In the genomic region with DNA sequence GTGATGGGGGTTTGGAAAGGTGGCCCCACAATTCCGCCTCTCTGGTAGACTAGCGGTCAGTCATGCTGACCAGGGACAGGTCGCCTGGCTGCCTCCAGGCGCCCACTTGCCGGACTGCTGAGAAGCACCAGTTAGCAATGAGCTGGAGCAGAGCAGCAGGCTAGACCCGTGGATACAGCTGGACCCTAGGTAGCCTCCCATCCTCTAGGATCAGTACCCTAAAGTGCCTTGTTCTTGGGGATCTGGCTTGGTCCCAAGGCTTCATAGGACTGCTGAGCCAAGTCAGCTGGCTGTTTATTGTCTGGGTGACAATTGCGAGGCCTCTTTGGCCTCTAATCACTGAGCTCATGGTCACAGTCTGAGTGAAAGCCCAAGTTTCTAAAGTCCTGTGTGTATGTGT, we compare ENCODE assay signal across 8 mouse cellular contexts. TPM values are rescaled to one million over a fixed set of nuclear protein-coding genes. Genes with fewer than 3 reads are reported as not detected.
A peak's percentile ranks its signal among the peaks of the same experiment; 100 is the strongest.
DNase-seq lines count a peak whose midpoint lies in the region; ATAC-seq and TF ChIP-seq lines count a peak whose summit lies in the region.

No protein-coding gene starts in this region.

- H3K36me3 ChIP-seq in ES-Bruce4 (ENCODE audit: control insufficient read depth, insufficient read depth, low read length, poor library complexity, severe bottlenecking): no peaks in the 10 kb centered on the region
- no peaks in the 10 kb centered on the region for H3K36me3 ChIP-seq in heart, embryonic 11.5 days (ENCODE audit: control insufficient read depth, insufficient read depth, low read length)
- H3K36me3 ChIP-seq in limb, embryonic 13.5 days: no peaks in the 10 kb centered on the region
- H3K36me3 ChIP-seq in neural tube, embryonic 14.5 days (ENCODE audit: control insufficient read depth, insufficient read depth, low read length): no peaks in the 10 kb centered on the region

- TF ChIP-seq EP300 in ES-Bruce4 (IDR thresholded peaks at IDR 0.05; ENCODE audit: insufficient read depth, low read depth, low read length): no peak

- 0 out of 2 replicates have a peak, but pooled peaks have one; percentile 31 for ATAC-seq in heart, embryonic 11.5 days (replicated peaks; ENCODE audit: insufficient number of reproducible peaks, low FRiP score, low TSS enrichment)
- no peak for ATAC-seq in limb, embryonic 13.5 days (ENCODE audit: low FRiP score, low read depth)
- ATAC-seq in neural tube, embryonic 14.5 days (ENCODE audit: low read depth): peak; percentile 38; the same call in 1 of the 2 replicates
- ATAC-seq in CD4-positive, CD25-positive, alpha-beta regulatory T cell, adult 4 months: no peak

- peaks cover 10% of the 10 kb centered on the region for H3K27me3 ChIP-seq in ES-Bruce4 (ENCODE audit: control insufficient read depth, insufficient read depth, low read length, poor library complexity, severe bottlenecking)
- H3K27me3 ChIP-seq in heart, embryonic 11.5 days (ENCODE audit: control insufficient read depth, insufficient read depth, low read length): 0 out of 2 replicates have a peak, but pooled peaks cover 3% of the 10 kb centered on the region
- H3K27me3 ChIP-seq in limb, embryonic 13.5 days: peaks cover 56% of the 10 kb centered on the region
- H3K27me3 ChIP-seq in neural tube, embryonic 14.5 days (ENCODE audit: control insufficient read depth, insufficient read depth, low read length): peaks cover 5% of the 10 kb centered on the region

- no peak for TF ChIP-seq POLR2A in ES-Bruce4 (IDR thresholded peaks at IDR 0.05; ENCODE audit: insufficient read depth, low read length)

- peak; percentile 67 for DNase-seq in adrenal gland, adult 2 months
- DNase-seq in adrenal gland, postnatal 4 days (ENCODE audit: low spot score in 2 of 2): no peak
- no peak for DNase-seq in testis, postnatal 10 days (ENCODE audit: low spot score)

- H3K9ac ChIP-seq in ES-Bruce4 (ENCODE audit: low read depth, poor library complexity, severe bottlenecking): peak overlapping the region; percentile 82
- H3K9ac ChIP-seq in heart, embryonic 11.5 days (ENCODE audit: low read depth, low read length): peak overlapping the region; percentile 66; the same call in 1 of the 2 replicates
- peak overlapping the region; percentile 78 for H3K9ac ChIP-seq in limb, embryonic 13.5 days
- H3K9ac ChIP-seq in neural tube, embryonic 14.5 days (replicated peaks; ENCODE audit: low read depth, low read length): no peak overlapping the region

- H3K9me3 ChIP-seq in ES-Bruce4 (replicated peaks; ENCODE audit: control insufficient read depth, insufficient read depth, low read length, poor library complexity, severe bottlenecking): no peaks in the 10 kb centered on the region
- no peaks in the 10 kb centered on the region for H3K9me3 ChIP-seq in heart, embryonic 11.5 days (replicated peaks; ENCODE audit: control insufficient read depth, low read length)
- H3K9me3 ChIP-seq in limb, embryonic 13.5 days: no peaks in the 10 kb centered on the region
- H3K9me3 ChIP-seq in neural tube, embryonic 14.5 days (ENCODE audit: control insufficient read depth, low read length): no peaks in the 10 kb centered on the region

- WGBS in heart, embryonic 11.5 days (ENCODE audit: insufficient replicate concordance): 16% methylated on average over 7 of the region's 7 CpGs
- WGBS in limb, embryonic 13.5 days: 15% methylated on average over 7 of the region's 7 CpGs
- 9% methylated on average over 7 of the region's 7 CpGs for WGBS in neural tube, embryonic 14.5 days

- H3K4me2 ChIP-seq in heart, embryonic 11.5 days: peak overlapping the region; percentile 97
- peak overlapping the region; percentile 98 for H3K4me2 ChIP-seq in limb, embryonic 13.5 days (replicated peaks)
- H3K4me2 ChIP-seq in neural tube, embryonic 14.5 days (ENCODE audit: low read depth, low read length): peak overlapping the region; percentile 96

- peak overlapping the region; percentile 94 for H3K4me3 ChIP-seq in ES-Bruce4 (ENCODE audit: low read depth, low read length)
- peak overlapping the region; percentile 82 for H3K4me3 ChIP-seq in heart, embryonic 11.5 days (ENCODE audit: low read depth, low read length)
- peak overlapping the region; percentile 75 for H3K4me3 ChIP-seq in limb, embryonic 13.5 days
- H3K4me3 ChIP-seq in neural tube, embryonic 14.5 days (ENCODE audit: low read depth, low read length): peak overlapping the region; percentile 69

- no peaks in the 10 kb centered on the region for H3K4me1 ChIP-seq in ES-Bruce4 (ENCODE audit: control insufficient read depth, insufficient read depth, low read length)
- H3K4me1 ChIP-seq in heart, embryonic 11.5 days (ENCODE audit: control insufficient read depth, insufficient read depth, low read length): peaks cover 10% of the 10 kb centered on the region
- H3K4me1 ChIP-seq in limb, embryonic 13.5 days: peaks cover 14% of the 10 kb centered on the region
- H3K4me1 ChIP-seq in neural tube, embryonic 14.5 days (ENCODE audit: control insufficient read depth, insufficient read depth, low read length): no peaks in the 10 kb centered on the region

- H3K27ac ChIP-seq in ES-Bruce4 (ENCODE audit: insufficient read depth, low read length): no peak overlapping the region
- no peak overlapping the region for H3K27ac ChIP-seq in heart, embryonic 11.5 days (ENCODE audit: low read depth, low read length)
- no peak overlapping the region for H3K27ac ChIP-seq in limb, embryonic 13.5 days
- no peak overlapping the region for H3K27ac ChIP-seq in neural tube, embryonic 14.5 days (ENCODE audit: low read depth, low read length)

- TF ChIP-seq CTCF in ES-Bruce4 (IDR thresholded peaks at IDR 0.05; ENCODE audit: low read depth, low read length): no peak

RNA-seq across cellular contexts. Expression of gene Gas7, which starts 0.8 kb away (rescaled TPM):
- 10 to 100 TPM; 33.2 to 78.4 TPM for total RNA-seq in adrenal gland, adult 2 months (2021)
- 6.9 and 7.4 TPM in 2 replicates for polyA plus RNA-seq in adrenal gland, adult 2 months (2012; rRNA removed)
- 10 to 100 TPM; 30.5 to 32.9 TPM for total RNA-seq in adrenal gland, postnatal 4 days (2021)
- polyA plus RNA-seq in ES-Bruce4 (2011; ENCODE audit: insufficient read depth, insufficient read length, low read depth, missing spikeins): 2.3 and 2.7 TPM in 2 replicates
- 5.3 and 5.4 TPM in 2 replicates for polyA plus RNA-seq in heart, embryonic 11.5 days (2014; fragmentation: Nextera tagmentation; extraction: Ambion mirVana)
- polyA plus RNA-seq in limb, embryonic 13.5 days (2015; fragmentation: Nextera tagmentation; extraction: Ambion mirVana): 9.8 and 11.7 TPM in 2 replicates
- 17.9 and 22.1 TPM in 2 replicates for polyA plus RNA-seq in neural tube, embryonic 14.5 days (2014; fragmentation: Nextera tagmentation; extraction: Ambion mirVana)
- under 1 TPM; 0.12 to 0.85 TPM for polyA plus RNA-seq in CD4-positive, CD25-positive, alpha-beta regulatory T cell, adult 4 months (2017; shearing (Covaris generic))

Comparison
In these comparisons a context has a peak if more than half of its experiments do, and no peak if none do; other contexts are left out.
1. ATAC-seq: peak in heart, embryonic 11.5 days (single experiment) and neural tube, embryonic 14.5 days (single experiment); none in limb, embryonic 13.5 days (single experiment) and CD4-positive, CD25-positive, alpha-beta regulatory T cell, adult 4 months (single experiment).
2. Peak in every context shown above with its lines, with median percentiles within 50 percentile points of each other: H3K4me3 ChIP-seq and H3K4me2 ChIP-seq.